Mouse (Mus musculus): ENCODE results near the gene Pbrm1.

The Pbrm1 gene

DNA sequence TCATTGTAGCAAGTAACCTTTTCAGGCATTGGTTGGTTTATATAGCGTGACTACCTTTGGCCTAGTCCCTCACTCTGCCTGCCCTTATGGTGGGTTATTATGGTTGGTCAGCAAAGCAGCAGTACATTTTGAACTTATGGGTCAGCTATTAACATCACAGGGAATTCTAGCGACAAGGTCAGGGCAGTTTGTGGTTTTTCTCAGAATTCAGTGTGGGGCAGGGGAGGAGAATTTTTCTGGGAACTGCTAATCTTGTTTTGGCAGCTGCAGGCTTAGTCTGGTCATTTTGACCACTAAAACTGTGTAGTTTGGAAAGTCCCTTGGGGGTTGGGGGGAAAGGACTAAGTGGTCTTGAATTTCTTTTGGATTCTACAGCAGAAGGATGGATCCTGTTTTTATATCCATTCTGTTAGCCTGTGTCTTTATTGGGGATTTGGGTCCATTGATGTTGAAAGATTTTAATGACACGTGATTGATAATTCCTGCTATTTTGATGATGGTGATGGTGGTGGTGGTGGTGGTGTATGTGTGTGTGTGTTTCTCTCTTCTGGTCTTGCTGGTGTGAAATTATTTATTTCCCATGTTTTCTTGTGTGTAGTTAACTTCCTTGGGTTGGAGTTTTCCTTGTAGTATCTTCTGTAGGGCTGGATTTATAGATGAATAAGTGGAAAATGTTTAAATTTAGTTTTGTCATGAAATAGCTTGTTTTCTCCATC lies 60.5 kb downstream of the Pbrm1 start:
- DNase-seq = no peak

DNA sequence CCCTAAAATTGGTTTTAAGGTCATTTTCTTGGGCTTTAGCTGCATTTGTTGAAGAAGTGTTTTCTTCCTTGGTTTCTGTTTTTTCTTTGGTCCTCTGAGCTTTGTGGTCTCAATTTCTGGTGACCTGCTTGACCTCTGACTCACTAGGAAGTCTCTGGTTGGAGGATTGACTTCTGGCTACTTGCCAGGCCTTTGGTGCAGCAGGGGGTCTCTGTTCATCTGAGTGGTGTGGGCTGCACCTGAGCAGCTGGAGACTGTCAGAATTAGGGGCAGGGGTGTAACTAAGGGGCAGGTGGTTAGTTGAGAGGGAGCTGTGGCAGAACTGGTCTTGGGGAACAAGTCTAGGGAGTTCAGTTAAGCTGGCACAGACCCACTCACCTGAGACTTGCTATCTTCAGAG lies 62.2 kb downstream of the Pbrm1 start:
- no peak for DNase-seq

DNA sequence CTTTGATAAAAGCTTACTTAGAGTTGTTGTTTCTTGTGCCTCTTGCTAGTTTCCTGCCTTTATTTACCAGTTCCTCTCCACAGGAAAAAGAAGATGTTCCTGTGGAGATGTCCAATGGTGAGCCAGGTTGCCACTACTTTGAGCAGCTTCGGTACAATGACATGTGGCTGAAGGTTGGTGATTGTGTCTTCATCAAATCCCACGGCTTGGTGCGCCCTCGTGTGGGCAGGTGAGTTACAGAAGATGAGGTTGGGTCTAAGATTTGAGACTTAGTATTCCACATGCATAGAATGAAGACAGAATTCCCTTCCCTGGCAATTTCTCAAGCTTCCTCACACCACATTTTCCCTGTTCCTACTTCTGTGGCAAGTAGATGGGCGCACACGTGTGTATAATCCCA lies 68.5 kb downstream of the Pbrm1 start:
- DNase-seq = no peak

DNA sequence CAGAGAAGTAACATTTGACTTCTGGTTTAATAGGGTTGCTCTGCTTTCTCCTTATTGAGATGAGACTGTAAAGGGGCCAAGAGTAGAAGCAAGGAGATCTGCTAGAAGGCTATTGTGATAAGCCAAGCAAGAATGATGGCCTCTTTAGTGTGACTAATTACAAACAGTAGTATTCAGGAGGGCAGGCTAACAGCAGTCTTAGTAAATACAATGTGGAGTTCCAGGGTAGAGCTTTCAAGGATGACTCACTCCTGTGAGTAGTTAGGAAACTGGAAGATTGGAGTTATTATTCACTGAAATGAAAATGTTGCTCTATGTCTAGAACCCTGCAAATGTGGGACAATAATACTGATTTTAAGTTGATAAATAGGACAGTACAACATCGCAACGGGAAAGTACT lies 69.6 kb downstream of the Pbrm1 start:
- no peak for DNase-seq

DNA sequence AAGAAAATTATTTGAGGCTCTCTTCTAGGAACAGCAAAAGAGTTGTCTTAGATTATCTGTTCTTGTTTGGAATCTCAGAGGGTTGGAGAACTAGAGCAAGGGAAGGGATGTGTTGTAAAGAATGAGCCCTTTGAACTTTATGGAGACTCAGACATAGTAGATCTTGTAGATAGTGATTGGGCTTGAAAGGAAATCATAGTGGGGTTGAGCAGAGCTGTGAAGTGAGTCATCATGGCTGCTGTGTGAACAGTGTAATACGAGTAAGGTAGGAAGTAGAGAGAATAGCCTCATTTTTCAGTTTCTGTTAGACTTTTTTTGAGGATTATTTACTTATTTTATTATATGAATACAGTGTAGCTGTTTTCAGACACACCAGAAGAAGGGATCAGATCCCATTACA lies 71.0 kb downstream of the Pbrm1 start:
- DNase-seq = no peak

DNA sequence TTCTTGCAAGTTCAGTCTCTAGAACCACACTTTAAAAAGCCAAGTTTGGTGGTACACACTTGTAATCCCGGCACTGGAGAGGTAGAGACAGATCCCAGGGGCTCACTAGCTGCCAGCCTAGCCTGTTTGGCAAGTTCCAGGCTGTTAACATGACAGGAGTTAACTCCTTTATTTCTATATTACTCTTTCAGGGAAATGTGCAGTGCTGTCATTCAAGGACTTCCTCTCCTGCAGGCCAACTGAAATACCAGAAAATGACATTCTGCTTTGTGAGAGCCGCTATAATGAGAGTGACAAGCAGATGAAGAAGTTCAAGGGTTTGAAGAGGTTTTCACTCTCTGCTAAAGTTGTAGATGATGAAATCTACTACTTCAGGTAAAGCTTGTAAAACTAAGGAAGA lies 86.2 kb downstream of the Pbrm1 start:
- DNase-seq = no peak

DNA sequence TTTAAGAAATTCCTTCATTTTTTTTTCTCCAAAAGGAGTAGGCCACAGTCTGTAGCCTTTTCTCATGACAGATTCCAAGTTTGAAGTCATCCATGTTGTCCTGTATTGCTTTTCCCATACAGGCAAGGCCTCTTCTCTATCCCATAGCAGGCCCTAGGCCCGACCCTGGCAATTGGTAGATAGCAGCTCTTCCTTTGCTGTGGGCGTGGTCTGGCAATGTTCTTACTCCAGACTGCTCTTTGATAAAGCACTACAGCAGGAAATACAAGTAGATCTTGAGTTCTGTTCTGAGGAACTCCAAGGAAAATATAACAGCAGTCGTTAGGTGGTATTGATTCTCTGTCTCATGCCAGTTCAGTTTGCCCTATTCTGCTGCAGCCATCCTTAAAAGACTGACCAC lies 91.7 kb downstream of the Pbrm1 start:
- DNase-seq = no peak

DNA sequence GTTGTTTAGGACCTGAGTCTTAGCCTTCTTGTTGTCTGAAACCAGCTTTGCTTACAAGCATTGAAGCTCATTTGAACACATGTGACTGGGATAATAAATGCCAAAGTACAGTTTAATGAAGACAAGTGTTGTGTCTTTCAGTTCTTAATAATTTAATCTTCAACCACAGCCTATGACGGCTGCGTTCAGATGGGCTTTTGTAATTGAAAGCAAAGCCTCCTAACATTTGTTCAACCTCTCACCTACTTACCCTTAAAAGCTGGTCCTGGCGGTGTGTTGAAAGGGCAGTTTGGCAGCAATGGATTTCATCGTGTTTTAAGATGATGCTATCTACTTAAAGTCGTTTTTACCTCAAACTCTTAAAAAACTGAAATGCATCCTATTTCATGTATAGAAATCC lies 93.2 kb downstream of the Pbrm1 start:
- DNase-seq = no peak

DNA sequence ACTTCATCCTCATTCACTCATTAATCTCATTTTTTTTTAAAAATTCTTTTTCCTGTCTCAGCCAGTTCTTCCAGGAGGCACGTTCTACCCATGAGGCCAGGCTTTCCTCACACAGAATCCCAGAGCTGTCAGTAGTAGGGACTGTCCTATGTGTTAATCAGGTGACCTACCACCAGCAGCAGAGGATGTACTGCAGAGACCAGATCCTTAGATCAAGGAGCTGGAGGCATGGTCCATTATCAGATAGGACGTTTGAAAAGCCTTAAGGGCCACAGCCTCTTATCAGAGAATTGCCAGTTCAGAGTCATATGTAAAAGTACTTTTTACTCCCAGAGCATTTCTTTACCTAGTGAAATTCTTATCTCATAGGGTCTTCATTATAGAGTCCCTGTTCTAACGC lies 95.1 kb downstream of the Pbrm1 start:
- no peak for DNase-seq

DNA sequence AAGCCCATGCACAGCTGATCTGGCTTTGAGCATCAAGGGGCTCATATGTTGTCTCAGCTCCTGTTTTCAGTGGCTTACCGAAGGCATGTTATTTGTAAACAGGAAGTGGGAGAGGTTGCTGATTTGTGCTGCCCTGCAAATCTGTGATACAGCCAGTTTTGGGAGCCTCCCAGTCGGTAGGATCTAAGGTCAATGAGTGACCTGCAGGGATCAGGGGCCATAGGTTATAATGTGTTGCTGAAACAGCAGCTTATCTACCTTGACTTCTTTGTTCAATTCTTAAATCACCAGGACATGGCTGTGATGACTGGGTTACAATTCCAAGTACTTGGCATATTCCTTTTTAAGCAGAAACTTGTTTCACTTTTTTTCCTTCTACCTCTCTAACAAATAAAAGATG lies 96.6 kb downstream of the Pbrm1 start:
- no peak for DNase-seq

DNA sequence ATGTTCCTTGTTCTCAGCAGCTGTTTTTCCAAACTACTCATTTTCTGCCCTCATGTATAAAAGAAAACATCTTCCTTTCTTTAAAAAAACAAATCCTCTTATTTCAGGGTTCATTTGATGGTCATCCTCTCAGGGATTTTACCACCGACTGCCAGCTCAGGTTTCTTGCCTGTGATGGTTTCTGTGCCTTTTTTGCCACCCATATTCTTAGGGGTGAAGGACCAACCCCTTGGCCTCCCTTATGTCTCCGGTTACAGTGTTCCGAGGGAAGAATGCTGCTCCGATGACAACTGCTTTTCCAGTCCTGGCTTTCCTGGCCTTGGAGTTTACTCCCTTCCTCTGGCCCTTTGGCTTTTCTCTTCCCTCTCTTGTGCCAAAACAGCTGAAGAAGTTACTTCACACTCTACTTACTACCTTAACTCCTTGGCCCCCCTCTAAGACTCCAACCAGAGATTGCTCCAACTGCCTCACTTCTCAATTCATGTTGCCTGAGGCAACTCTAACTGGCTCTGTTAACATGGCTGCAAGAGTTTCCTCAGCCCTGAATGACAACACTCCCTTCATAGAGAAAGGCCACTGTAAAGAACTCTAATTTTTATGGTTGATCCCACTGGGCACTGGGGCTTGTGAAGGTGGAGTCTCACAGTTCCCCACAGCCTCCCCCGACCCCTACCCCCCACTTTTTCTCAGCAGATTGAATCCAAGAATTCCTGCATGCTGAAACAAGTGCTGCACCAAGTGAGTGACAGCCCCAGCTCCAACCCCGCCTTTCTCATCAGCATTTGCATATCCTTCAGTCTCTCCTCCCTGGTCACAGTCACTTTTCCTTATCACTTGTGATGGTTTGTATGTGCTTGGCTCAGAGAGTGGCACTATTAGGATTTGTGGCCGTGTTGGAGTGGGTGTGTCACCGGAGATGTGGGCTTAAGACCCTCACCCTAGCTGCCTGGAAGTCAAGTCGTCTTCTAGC lies 106.5 kb downstream of the Pbrm1 start:
- no peak for DNase-seq

DNA sequence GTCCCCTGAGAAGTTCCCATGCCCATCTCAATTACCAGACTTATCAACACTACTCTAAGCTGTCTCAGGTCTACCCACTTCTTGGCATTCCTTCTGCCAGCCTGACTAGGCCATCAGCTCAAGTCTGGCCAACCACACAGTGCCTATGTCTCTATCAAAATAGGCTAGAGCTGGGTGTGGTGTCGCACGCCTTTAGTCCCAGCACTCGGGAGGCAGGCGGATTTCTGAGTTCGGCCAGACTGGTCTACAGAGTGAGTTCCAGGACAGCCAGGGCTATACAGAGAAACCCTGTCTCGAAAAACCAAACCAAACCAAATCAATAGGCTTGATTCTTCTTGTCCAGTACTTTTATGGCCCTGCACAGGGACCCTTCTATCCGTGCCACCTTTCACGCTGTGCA lies 107.9 kb downstream of the Pbrm1 start:
- DNase-seq = no peak

DNA sequence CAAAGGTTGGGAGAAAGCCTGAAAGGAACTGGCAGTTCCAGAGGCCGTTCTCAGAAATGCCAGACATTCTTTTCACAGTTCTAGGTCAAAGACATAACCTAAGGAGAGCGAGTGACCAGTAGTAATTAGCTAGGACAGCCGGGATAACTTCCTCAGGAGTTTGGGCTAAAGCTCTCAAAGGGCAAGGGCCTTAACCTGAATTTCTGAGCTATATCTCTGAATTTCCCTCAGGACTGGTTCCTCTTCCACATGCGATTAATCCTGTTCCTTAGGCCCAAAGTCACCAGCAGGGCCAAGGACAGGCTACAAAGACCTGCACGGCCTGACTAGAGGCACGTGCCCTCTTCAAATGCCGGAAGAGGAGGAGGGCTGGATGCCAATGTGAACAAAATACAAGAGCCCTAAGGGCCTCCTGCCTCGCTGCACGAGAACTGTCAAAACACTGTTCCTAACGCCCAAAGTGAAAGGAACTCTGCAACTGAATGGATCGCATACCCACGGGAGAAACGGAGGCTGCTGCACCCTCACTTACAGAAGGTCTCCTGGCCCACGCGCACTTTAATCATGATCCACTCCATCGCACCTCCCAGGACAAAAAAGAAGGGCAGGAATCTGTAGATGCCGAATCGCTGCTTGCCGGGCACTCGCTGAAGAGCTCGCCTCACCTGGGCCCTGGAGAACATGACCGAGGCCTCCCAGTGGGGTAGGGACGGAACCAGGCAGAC lies 109.3 kb downstream of the Pbrm1 start:
- DNase-seq = no peak

DNA sequence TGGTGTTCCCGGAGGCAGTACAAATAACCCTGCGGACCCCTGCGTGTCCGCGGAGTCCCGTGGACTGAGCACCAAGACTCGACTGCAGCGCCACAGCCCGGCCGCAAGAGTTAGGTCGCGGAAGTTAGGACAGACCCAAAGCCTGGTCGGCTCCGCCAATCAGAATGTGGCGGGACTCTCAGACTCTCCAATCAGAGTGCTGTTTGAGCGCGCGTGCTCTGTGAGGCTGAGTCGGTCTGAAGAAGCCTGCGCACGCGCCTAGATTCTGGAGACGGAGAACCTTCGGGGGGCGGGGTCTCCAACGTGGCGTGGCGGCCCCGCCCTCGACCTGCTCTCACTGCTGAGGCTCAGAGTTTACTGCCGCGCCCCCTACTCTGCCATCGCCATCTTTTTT lies 109.9 kb downstream of the Pbrm1 start, which contains the start of gene Smim4:
TSS of gene Smim4 (minus strand) at position 131 of the 394 bp plus-strand sequence.
- peak; percentile 95 to 96 for DNase-seq

DNA sequence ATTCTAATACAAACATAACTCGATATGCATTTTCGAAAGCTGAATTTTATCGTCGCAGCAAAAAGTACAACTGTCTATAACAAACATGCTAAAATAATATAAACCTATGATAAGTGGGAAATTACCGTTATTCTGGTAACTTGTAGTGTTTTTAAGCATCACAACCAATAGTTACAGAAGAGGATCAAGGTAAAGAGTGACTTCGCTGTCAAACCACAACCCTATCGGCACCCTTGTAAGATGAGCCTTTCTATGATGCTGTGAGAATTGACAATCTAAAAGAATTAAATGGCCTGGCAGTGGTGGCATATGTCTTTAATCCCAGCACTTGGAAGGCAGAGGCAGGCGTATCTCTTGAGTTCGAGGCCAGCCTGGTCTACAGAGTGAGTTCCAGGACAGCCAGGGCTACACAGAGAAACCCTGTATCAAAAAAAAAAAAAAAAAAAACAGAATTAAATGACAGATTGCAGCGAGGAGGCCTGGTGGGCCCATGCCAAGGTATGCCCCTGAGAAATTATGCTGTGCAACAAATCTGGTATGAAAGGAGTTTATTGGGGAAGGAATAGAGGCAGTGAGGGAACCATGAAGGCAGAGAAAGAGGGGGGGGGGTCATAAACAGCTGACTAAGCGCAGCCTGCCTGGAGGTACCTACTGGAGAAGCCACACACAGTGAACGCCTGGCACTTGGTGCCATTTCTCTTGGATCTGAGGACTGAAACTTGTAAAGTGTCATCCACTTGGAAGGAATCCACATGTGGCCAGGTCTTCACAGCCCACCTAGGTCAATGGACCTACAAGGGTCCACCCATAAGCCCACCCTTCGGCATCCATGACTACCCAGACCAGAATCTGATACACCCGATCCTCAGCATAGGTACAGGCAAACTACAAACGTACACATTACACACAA lies 110.6 kb downstream of the Pbrm1 start:
- DNase-seq = no peak

DNA sequence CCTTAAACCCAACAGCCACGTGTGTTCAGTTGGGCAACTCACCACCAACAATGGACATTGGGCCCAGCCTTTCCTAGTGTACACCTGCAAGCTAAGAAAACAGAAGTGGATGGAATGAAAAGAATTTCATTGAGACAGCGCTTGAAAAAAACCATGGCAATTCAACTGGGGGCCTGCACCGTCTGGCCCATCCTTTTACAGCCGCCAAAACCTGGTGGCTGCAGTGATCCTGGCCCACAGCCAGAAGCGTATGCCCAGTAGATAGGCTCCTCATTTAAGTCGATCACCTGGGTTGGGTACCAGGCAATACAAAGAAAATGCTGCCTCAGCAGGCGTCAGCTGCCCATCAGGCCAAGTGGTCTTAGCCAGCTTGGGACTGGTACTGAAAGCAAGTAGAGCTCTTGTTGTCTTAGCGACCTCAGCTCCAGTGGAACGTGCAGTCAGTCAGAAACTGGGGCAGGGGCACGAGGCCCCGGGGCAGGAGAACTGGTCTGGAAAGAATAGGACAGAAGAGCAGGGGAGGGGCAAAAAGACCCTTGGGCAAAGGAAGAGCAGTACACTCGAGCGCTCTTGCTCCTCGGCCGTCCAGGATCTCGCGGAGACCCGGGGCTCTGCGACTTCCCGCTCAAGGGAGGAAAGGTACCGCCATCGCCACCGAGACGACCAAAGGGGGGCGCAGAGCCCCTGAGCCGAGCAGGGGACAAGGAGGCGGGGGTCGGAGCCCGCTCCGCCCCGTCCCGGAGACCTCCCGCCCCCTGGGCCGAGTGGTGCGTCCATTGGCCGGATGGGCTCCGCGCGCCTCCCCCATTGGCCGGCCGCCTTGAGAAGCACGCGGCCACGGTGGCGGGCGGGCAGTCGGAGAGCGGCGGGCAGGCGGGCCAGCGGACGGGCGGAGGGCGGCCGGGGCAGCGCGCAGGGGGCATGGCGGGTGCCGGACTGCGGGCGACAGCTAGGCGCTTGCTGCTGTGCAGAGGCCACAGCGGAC lies 111.6 kb downstream of the Pbrm1 start, which contains the start of gene Nt5dc2:
TSS of gene Nt5dc2 (plus strand) at position 818 of the 985 bp plus-strand sequence.
- DNase-seq = peak; percentile 77 to 85

DNA sequence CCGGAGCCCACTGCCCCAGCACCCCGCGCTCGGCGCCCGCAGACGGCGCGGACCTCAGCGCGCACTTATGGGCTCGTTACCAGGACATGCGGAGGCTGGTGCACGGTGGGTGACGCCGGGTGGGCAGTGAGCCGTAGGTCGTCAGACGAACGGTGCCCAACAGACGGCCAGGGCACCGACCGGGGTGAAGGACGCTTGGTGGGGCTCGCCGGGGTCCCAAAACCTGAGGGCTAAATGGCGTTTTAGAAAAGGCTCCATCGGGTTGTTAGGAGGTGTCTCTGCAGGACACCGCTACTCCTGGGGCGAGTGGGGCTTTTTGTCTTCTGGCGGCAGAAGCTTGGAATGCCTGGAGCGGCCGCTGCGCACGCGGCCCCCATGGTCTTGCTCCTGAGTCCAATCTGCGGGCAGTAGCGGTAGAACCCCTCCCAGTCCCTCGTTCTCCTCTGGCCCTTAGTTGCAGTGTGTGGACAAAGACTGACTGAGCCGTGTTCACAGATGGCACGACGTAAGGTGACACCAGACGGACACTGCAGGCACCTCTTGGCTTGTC lies 112.4 kb downstream of the Pbrm1 start:
- no peak for DNase-seq

DNA sequence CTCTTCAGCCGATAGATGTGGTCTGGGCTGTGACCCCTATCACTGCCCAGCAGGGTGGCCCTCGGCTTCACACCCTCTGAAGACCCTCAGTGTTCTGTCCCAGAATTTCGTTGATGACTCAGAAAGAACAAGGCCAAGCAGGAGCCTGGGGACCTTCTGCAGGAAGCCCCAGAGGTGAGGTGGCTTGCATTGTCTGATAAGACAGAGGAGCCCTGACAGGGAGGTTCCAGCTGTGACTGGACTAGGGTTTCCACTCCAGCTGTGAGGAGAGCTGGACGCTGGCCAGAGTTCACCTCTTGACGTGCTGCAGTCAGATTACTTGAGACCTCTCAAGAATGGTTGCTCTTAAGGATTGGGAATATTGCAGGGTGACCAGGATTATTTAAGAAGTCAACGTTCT lies 113.1 kb downstream of the Pbrm1 start:
- DNase-seq = no peak

DNA sequence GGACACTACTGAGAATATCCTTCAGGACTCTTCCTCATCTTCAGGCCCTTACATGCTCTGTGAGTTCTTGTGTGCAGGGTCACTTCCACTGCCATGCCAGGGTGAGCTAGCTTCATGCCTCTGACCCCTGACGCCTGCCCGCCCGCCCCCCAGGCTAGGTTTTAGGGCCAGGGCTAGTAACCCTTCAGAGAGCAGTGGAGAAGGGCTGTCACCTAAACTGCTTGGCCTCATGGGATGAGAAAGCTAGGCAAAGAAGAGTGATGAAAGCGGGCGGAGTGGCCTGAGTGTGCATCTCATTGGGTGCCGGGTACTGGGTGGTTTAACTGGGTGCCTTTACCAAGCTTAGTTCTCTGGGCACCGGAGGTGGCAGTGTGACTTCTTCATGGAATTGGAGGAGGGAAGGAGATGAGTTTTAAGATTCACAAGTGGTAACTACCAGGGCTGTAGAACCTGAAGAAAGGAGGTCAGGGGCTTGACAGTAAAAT lies 113.6 kb downstream of the Pbrm1 start:
- no peak for DNase-seq

DNA sequence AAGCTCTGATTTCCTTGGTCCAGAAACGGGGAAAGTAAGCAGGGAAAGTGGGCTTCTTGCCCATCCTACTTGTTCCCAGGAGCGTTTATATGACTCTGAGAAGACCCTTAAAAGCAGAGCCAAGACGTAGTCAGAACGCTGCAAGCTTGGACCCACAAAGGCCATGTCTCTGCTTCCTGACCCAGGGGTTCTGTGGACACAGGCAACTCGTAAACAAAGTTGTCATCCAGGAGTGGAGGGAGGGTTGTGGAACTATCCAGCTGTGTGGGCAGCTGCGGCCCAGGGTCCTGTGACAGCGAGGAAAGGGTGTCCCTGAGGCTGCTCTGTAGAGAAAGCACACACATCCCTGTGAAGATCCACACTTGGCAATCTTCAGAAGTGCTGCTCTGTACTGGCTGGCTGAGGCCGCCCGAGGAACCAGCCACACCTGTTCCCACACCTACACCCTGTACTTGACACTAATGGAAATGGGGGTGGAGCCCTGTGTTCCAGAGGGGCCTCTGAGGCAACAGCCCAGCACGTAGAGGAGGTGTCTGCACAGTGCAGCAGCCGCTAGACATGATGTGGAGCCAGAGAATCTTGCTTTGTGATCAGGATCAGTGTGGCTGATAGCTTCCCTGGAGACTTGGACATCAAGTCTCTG lies 114.2 kb downstream of the Pbrm1 start:
- no peak for DNase-seq
